Mouse (Mus musculus): Measurements from ENCODE around the gene Pi4k2a. TPM values are rescaled to one million over a fixed set of nuclear protein-coding genes. Genes with fewer than 3 reads are reported as not detected.
A peak's percentile ranks its signal among the peaks of the same experiment; 100 is the strongest.

Gene Pi4k2a
- total and polyA plus RNA-seq, 3 experiments = 7.0 to 23.9 (median 10.0) TPM

DNA sequence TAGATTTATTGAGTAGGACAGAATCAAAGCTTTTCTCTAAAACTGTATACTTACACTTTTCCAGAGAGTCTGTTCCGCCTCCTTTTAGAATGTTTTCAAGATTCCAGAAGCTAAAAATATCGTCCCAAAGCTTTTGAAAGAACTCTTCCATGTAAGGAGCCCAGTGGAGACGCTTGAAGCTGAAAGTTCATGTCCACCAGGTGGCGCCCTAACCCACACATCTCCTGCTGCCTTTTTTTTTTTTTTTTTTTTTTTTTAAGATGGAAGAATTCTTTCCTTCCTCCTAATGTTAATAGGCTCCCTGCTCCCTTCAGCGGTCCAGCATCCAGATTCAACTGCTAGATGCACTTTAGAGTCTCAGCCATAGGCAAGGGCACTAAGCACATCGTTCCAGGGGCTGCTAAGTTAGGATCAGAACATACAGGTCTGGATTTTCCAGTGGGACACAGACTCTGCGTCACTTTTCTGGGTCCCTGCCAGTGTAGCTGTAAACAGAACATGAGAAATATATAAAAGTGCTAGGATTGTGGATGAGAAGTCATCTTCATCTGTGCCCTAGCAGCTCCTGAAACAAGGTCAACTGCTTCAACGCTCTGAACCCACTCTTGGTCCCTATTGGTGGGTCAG, 54.4 kb downstream of the Pi4k2a start:
- Histone ChIP-seq H3K4me3 (replicated peaks in 1 of 3; ENCODE audit: low read depth in 2 of 3, low read length in 2 of 3, poor library complexity in 1 of 3) (no peak overlapping the region), H3K9ac (ENCODE audit: insufficient read depth, low read depth) (no peak overlapping the region), H3K27me3 (replicated peaks) (peaks cover 3% of the 10 kb centered on the region), H3K79me2 (replicated peaks; ENCODE audit: control insufficient read depth, extremely low read depth, insufficient read depth, poor library complexity, severe bottlenecking) (no peaks in the 10 kb centered on the region), H3K36me3 (replicated peaks in 1 of 2; ENCODE audit: control insufficient read depth in 1 of 2, insufficient read depth in 1 of 2, low read length in 1 of 2) (no peaks in the 10 kb centered on the region), H3K4me2 (ENCODE audit: insufficient read depth, low read depth, poor library complexity, severe bottlenecking) (peak overlapping the region; percentile 64; the same call in 1 of the 2 replicates), H3K4me1 (ENCODE audit: control insufficient read depth in 1 of 2, insufficient read depth in 2 of 2) (peaks cover 4 to 22% of the 10 kb centered on the region in 2 experiments; a peak in 2 of 4 replicates), H3K9me3 (replicated peaks; ENCODE audit: low read length) (peaks cover 11% of the 10 kb centered on the region), H3K27ac (ENCODE audit: insufficient read depth, low read depth) (no peak overlapping the region)
- peak; percentile 86 for DNase-seq (ENCODE audit: extremely low read depth)
- dilution Hi-C loops (cut with MboI; ENCODE audit: extremely low pct_ligation_motif_present, extremely low pct_unique_long_range_greater_than_20kb, low sequenced_read_pairs) (no loop called here), in situ Hi-C loops (cut with MboI; ENCODE audit: low pct_ligation_motif_present, low pct_unique_long_range_greater_than_20kb, low sequenced_read_pairs) (no loop called here)
- no peak for TF ChIP-seq RCOR1 (conservative IDR thresholded peaks at IDR 0.05; ENCODE audit: low read depth, low read length)
- no peak for TF ChIP-seq JUND (conservative IDR thresholded peaks at IDR 0.05; ENCODE audit: low read depth, low read length)
- no peak for TF ChIP-seq EP300 (IDR thresholded peaks at IDR 0.05; ENCODE audit: low read length)
- no peak for TF ChIP-seq NELFE (IDR thresholded peaks at IDR 0.05; ENCODE audit: low read depth, low read length)
- no peak for TF ChIP-seq TBP (conservative IDR thresholded peaks at IDR 0.05; ENCODE audit: low read depth, low read length)
- TF ChIP-seq MAFK (IDR thresholded peaks at IDR 0.05; ENCODE audit: insufficient replicate concordance, low read length) = no peak
- peak; percentile 99 for TF ChIP-seq ZNF384 (IDR thresholded peaks at IDR 0.05; ENCODE audit: low read depth, low read length)
- no peak for TF ChIP-seq E2F4 (IDR thresholded peaks at IDR 0.05; ENCODE audit: insufficient replicate concordance, low read depth, low read length)
- TF ChIP-seq HCFC1 (IDR thresholded peaks at IDR 0.05; ENCODE audit: low read depth, low read length) = no peak
- no peak for TF ChIP-seq KAT2A (IDR thresholded peaks at IDR 0.05; ENCODE audit: insufficient replicate concordance, low read length)
- TF ChIP-seq POLR2AphosphoS2 (IDR thresholded peaks at IDR 0.05; ENCODE audit: low read depth, low read length) = no peak
- TF ChIP-seq USF2 (conservative IDR thresholded peaks at IDR 0.05; ENCODE audit: low read depth, low read length) = no peak
- TF ChIP-seq ETS1 (conservative IDR thresholded peaks at IDR 0.05; ENCODE audit: low read depth, low read length) = no peak
- TF ChIP-seq GABPA (IDR thresholded peaks at IDR 0.05; ENCODE audit: insufficient replicate concordance, low read depth, low read length) = no peak
- peak; percentile 87 for TF ChIP-seq SMC3 (IDR thresholded peaks at IDR 0.05; ENCODE audit: low read depth, low read length)
- no peak for TF ChIP-seq MXI1 (IDR thresholded peaks at IDR 0.05; ENCODE audit: low read depth, low read length)
- no peak for TF ChIP-seq JUN (IDR thresholded peaks at IDR 0.05; ENCODE audit: insufficient read depth, low read depth, low read length)
- TF ChIP-seq ZKSCAN1 (IDR thresholded peaks at IDR 0.05; ENCODE audit: borderline replicate concordance, low read depth, low read length) = no peak; the same call in 1 of the 2 replicates
- TF ChIP-seq ZC3H11A (IDR thresholded peaks at IDR 0.05; ENCODE audit: low read depth, low read length) = peak; percentile 36
- no peak for TF ChIP-seq MYC (IDR thresholded peaks at IDR 0.05; ENCODE audit: low read depth, low read length)
- TF ChIP-seq IRF4 (IDR thresholded peaks at IDR 0.05; ENCODE audit: low read depth, low read length) = 0 out of 2 replicates have a peak, but pooled peaks have one; percentile 13
- TF ChIP-seq POLR2A (IDR thresholded peaks at IDR 0.05; ENCODE audit: low read depth, low read length) = no peak
- no peak for TF ChIP-seq SIN3A (IDR thresholded peaks at IDR 0.05; ENCODE audit: low read length)
- TF ChIP-seq ELF1 (IDR thresholded peaks at IDR 0.05; ENCODE audit: low read depth, low read length) = no peak
- TF ChIP-seq PAX5 (IDR thresholded peaks at IDR 0.05; ENCODE audit: low read length) = no peak
- peak; percentile 51; the same call in 1 of the 2 replicates for TF ChIP-seq UBTF (IDR thresholded peaks at IDR 0.05; ENCODE audit: low read depth, low read length)
- TF ChIP-seq CHD1 (IDR thresholded peaks at IDR 0.05; ENCODE audit: low read depth, low read length) = no peak
- TF ChIP-seq ZMIZ1 (IDR thresholded peaks at IDR 0.05; ENCODE audit: low read depth, low read length) = no peak
- no peak for TF ChIP-seq TCF12 (IDR thresholded peaks at IDR 0.05; ENCODE audit: low read depth, low read length)
- 0 out of 2 replicates have a peak, but pooled peaks have one; percentile 11 for TF ChIP-seq MEF2A (IDR thresholded peaks at IDR 0.05; ENCODE audit: borderline replicate concordance, low read depth, low read length)
- peak; percentile 73 for TF ChIP-seq RAD21 (IDR thresholded peaks at IDR 0.05; ENCODE audit: low read depth, low read length)
- no peak for TF ChIP-seq USF1 (IDR thresholded peaks at IDR 0.05; ENCODE audit: low read depth, low read length)
- no peak for TF ChIP-seq NRF1 (IDR thresholded peaks at IDR 0.05; ENCODE audit: low read depth, low read length)
- TF ChIP-seq CHD2 (IDR thresholded peaks at IDR 0.05; ENCODE audit: low read length) = no peak
- no peak for TF ChIP-seq MAZ (IDR thresholded peaks at IDR 0.05; ENCODE audit: low read depth, low read length)
- no peak for TF ChIP-seq BHLHE40 (IDR thresholded peaks at IDR 0.05; ENCODE audit: low read depth, low read length)
- TF ChIP-seq CTCF (conservative IDR thresholded peaks at IDR 0.05 in 1 of 2, IDR thresholded peaks at IDR 0.05 in 1 of 2; ENCODE audit: low read depth in 2 of 2, low read length in 2 of 2) = peak; percentile 53 to 88; a peak in 3 of 4 replicates
- TF ChIP-seq MAX (IDR thresholded peaks at IDR 0.05; ENCODE audit: low read length) = no peak
